Mouse (Mus musculus) heart, embryonic 11.5 days (tissue): ENCODE measurements around the gene Dlg2. TPM values are rescaled to one million over a fixed set of nuclear protein-coding genes. Genes with fewer than 3 reads are reported as not detected.
A peak's percentile ranks its signal among the peaks of the same experiment; 100 is the strongest.

Experiments
- ATAC-seq: fragments of 200-750 bp; cut with Nextera tagmentation; replicated peaks from 2 replicates; pipeline ENCODE4 v1.8.0; 2017; ENCODE audit warnings: moderate library complexity; ENCODE audit not compliant: insufficient number of reproducible peaks, low FRiP score, low TSS enrichment
- H3K27ac ChIP-seq: fragments of 300-500 bp; sonication (generic); 2 replicates; pipeline ENCODE4 v1.5.1; 2014; ENCODE audit warnings: mild to moderate bottlenecking, low read depth, low read length
- H3K27me3 ChIP-seq: fragments of 300-500 bp; sonication (generic); 2 replicates; pipeline ENCODE4 v1.6.1; 2014; ENCODE audit warnings: mild to moderate bottlenecking, low read length, mixed read lengths; ENCODE audit not compliant: control insufficient read depth, insufficient read depth
- H3K36me3 ChIP-seq: fragments of 300-500 bp; sonication (generic); 2 replicates; pipeline ENCODE4 v1.6.1; 2014; ENCODE audit warnings: mild to moderate bottlenecking, low read length, moderate library complexity, mixed read lengths; ENCODE audit not compliant: control insufficient read depth, insufficient read depth
- H3K4me1 ChIP-seq: fragments of 300-500 bp; sonication (generic); 2 replicates; pipeline ENCODE4 v1.6.1; 2014; ENCODE audit warnings: low read length; ENCODE audit not compliant: control insufficient read depth, insufficient read depth
- H3K4me2 ChIP-seq: fragments of 300-500 bp; sonication (generic); 2 replicates; pipeline ENCODE4 v1.6.1; 2014; ENCODE audit warnings: mild to moderate bottlenecking, moderate library complexity
- H3K4me3 ChIP-seq: fragments of 300-500 bp; sonication (generic); 2 replicates; pipeline ENCODE4 v1.5.1; 2014; ENCODE audit warnings: low read depth, low read length
- H3K9ac ChIP-seq: fragments of 300-500 bp; sonication (generic); 2 replicates; pipeline ENCODE4 v1.6.1; 2014; ENCODE audit warnings: mild to moderate bottlenecking, low read depth, low read length, moderate library complexity
- H3K9me3 ChIP-seq: fragments of 300-500 bp; sonication (generic); replicated peaks from 2 replicates; pipeline ENCODE4 v1.6.1; 2016; ENCODE audit warnings: low read length; ENCODE audit not compliant: control insufficient read depth
- WGBS: fragments of 180-500 bp; shearing (Covaris S2); extraction: QIAGEN DNeasy Blood & Tissue Kit; methylation state at CpG from one replicate; pipeline ENCODE4 v1.1.7; 2014; ENCODE audit not compliant: insufficient replicate concordance; 5-methylcytosine and 5-hydroxymethylcytosine counted together
- polyA plus RNA-seq: library from polyadenylated mRNA; unstranded; fragments of >200 nt; fragmentation: Nextera tagmentation; extraction: Ambion mirVana; gene quantifications from 2 replicates; pipeline ENCODE4 v1.2.1, GENCODE M21; 2014

The Dlg2 gene
- polyA plus RNA-seq, 1 experiment from 2014 or later = 8.5 TPM

DNA sequence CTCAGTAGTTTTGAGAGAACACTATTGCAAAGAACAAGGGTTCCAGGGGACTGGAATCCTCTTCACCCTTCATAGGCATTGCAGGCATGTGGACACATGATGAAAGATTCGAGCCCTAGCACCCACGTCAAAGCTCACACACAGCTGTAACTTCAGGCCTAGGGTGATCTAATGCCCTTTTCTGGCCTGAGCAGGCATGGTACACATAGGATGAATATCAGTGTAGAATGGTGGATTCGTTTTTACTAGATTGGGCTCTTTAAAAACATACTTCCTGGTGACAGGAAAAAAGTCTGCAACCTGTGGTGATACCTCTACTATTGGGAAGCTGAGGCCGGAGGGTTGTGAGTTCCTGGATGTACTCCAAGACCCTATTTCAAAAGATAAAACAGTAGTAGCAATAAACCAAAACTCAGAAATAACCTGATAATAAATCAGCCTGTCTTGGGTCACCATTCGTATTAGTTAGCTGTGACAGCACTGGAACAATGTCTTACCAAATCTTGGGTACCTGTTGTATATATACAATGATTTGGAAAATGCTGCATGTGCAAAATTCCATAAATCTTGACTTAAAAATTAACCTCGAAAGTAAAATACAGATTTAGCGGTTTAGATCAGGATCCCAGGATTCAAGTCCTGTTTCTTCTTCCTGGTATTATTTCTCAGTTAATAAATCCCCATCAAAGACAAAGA, 20.2 kb upstream of the Dlg2 start:
- 0 out of 2 replicates have a peak, but pooled peaks cover 6% of the 10 kb centered on the region for H3K4me1 ChIP-seq
- peak overlapping the region; percentile 86; the same call in 1 of the 2 replicates for H3K9ac ChIP-seq
- H3K36me3 ChIP-seq = peaks cover 6% of the 10 kb centered on the region
- WGBS = 32% methylated on average over 7 of the region's 7 CpGs
- 0 out of 2 replicates have a peak, but pooled peaks cover 3% of the 10 kb centered on the region for H3K27me3 ChIP-seq
- no peaks in the 10 kb centered on the region for H3K9me3 ChIP-seq
- ATAC-seq = no peak
- peak overlapping the region; percentile 87; the same call in 1 of the 2 replicates for H3K27ac ChIP-seq
- H3K4me3 ChIP-seq = peak overlapping the region; percentile 79
- H3K4me2 ChIP-seq = peak overlapping the region; percentile 68

DNA sequence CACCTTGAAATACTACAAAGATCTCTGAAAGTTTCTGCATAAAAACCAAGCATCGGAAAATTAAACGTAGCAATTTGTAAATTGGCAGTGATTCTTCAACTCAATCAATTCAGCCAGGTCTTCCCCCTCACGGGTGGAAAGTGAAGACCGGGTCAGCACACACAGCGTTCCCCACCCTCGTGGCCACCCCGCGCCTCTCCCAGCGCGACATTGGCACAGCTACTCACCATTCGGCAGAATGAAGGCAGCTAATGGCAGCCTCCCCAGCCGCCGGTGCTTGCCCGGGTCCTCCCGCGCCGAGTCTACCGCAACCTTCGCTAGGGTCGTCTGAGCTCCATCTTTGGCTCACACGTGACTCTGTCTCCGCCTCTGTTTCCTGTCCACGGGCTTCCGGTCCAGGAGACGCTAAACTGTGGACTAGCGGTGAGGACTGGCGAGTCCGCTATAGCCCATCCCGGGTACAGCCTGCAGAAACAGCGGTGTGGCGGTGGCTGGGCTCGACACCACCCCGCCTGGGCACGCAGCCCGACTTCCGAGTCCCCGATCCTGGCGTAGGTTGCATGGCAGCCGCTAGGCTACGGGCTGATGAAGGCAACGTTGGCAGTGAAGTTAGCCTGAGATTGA, 19.5 kb upstream of the Dlg2 start, which contains the start of gene Tmem126a:
TSS of gene Tmem126a (minus strand) at position 385 of the 624 bp plus-strand sequence.
- 0 out of 2 replicates have a peak, but pooled peaks cover 6% of the 10 kb centered on the region for H3K4me1 ChIP-seq
- peak within 1 kb of the TSS; percentile 87 for H3K27ac ChIP-seq
- H3K9me3 ChIP-seq = no peaks in the 10 kb centered on the region
- H3K4me3 ChIP-seq = peak within 1 kb of the TSS; percentile 79
- H3K9ac ChIP-seq = peak within 1 kb of the TSS; percentile 86
- WGBS = under 1% methylated on average over 41 of the region's 41 CpGs
- peaks cover 6% of the 10 kb centered on the region for H3K36me3 ChIP-seq
- H3K27me3 ChIP-seq = 0 out of 2 replicates have a peak, but pooled peaks cover 3% of the 10 kb centered on the region
- ATAC-seq = peak; percentile 96
- H3K4me2 ChIP-seq = peak within 1 kb of the TSS; percentile 68

DNA sequence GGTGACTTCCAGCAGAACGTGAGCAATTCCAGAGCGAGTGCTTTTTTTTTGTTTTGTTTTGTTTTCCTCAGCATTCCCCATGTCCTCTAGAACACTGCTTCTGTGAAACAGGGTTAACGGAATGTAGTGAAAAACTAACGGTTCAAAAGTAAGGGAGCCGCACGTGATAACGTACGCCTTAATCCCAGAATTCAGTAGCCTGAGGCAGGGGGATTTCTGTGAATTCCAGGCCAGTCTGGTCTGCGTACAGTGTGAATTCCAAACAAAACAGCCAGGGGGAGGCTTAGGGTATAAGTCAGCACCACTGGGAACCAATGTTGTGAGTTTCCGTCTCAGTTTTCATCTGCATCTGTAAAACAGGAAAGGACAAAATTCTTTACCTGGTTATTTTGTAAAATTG, 19.0 kb upstream of the Dlg2 start:
- Histone ChIP-seq H3K4me1 (0 out of 2 replicates have a peak, but pooled peaks cover 6% of the 10 kb centered on the region), H3K4me2 (peak overlapping the region; percentile 68), H3K27me3 (0 out of 2 replicates have a peak, but pooled peaks cover 3% of the 10 kb centered on the region), H3K9me3 (no peaks in the 10 kb centered on the region), H3K27ac (peak overlapping the region; percentile 87), H3K36me3 (peaks cover 6% of the 10 kb centered on the region), H3K9ac (peak overlapping the region; percentile 86), H3K4me3 (peak overlapping the region; percentile 79)
- WGBS = 10% methylated on average over 10 of the region's 10 CpGs
- ATAC-seq = 0 out of 2 replicates have a peak, but pooled peaks have one; percentile 42

DNA sequence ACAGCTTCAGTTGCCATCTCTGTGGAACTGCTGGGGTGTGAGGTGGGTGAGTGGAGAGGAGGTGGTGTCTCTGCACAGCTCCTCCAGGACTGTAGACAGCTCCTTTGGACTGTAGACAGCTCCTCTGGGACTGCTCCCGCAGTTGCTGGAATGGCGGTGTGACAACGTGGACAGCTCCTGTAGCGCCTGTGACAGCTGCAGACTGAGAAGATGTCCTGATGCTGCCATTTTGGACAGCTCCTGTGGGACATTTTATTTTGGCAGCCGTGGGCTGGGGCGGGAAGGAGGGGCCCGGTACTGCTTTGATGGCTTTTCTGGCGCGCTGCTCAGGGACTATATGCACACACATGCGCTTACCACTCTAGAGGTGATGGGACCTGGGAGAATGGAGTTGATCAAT, 16.1 kb upstream of the Dlg2 start:
- H3K36me3 ChIP-seq = no peaks in the 10 kb centered on the region
- WGBS = 37% methylated on average over 10 of the region's 10 CpGs
- H3K9me3 ChIP-seq = no peaks in the 10 kb centered on the region
- 0 out of 2 replicates have a peak, but pooled peaks cover 6% of the 10 kb centered on the region for H3K4me1 ChIP-seq
- no peak overlapping the region for H3K27ac ChIP-seq
- H3K4me2 ChIP-seq = no peak overlapping the region
- H3K4me3 ChIP-seq = no peak overlapping the region
- ATAC-seq = no peak
- H3K27me3 ChIP-seq = 0 out of 2 replicates have a peak, but pooled peaks cover 3% of the 10 kb centered on the region
- no peak overlapping the region for H3K9ac ChIP-seq

DNA sequence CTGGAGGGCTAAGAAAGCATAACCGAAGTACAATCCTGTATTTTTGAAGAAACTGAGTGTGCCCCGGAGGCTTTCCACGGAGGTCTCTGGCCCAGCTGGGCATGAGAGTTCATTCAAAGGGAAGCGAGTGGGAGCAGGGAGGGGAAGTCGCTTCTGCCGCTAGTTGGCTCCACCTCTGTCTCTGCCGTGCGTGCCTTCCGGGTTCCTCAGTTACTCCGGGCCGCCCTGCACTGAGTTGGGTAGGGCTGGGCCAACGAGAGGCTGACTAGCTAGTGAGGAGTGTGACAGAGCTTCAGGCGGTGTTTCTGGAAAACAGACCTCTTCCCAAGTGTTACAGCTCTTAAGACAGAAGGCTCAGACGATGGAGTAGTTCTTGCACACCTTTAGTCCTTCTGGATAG, 15.5 kb upstream of the Dlg2 start:
- no peak for ATAC-seq
- no peak overlapping the region for H3K9ac ChIP-seq
- 14% methylated on average over 14 of the region's 14 CpGs for WGBS
- H3K4me2 ChIP-seq = peak overlapping the region; percentile 29; the same call in 1 of the 2 replicates
- H3K36me3 ChIP-seq = no peaks in the 10 kb centered on the region
- H3K9me3 ChIP-seq = no peaks in the 10 kb centered on the region
- 0 out of 2 replicates have a peak, but pooled peaks cover 2% of the 10 kb centered on the region for H3K4me1 ChIP-seq
- 0 out of 2 replicates have a peak, but pooled peaks cover 3% of the 10 kb centered on the region for H3K27me3 ChIP-seq
- H3K4me3 ChIP-seq = no peak overlapping the region
- no peak overlapping the region for H3K27ac ChIP-seq

DNA sequence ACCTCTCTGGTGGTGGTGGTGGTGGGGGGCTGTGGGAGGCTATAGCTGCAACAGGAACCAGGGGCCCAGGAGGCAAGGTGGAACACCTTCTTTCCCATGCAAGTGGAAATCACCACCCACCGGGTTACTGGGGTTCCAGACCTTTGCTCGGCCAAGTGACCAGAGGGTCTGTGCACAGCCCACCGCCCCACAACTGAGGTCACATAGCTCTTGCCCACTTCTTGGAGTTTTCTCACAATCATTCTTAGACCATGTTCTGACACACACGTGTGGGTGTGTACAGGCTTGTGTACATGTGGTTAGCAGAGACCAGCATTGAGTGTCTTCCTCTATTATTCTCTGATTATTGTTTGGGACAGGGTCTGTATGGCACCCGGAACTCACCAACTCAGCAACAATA, 15.0 kb upstream of the Dlg2 start:
- no peaks in the 10 kb centered on the region for H3K9me3 ChIP-seq
- H3K4me2 ChIP-seq = no peak overlapping the region
- WGBS = 82% methylated on average over 5 of the region's 5 CpGs
- no peak for ATAC-seq
- H3K4me1 ChIP-seq = no peaks in the 10 kb centered on the region
- 0 out of 2 replicates have a peak, but pooled peaks cover 3% of the 10 kb centered on the region for H3K27me3 ChIP-seq
- no peak overlapping the region for H3K4me3 ChIP-seq
- no peak overlapping the region for H3K9ac ChIP-seq
- no peaks in the 10 kb centered on the region for H3K36me3 ChIP-seq
- no peak overlapping the region for H3K27ac ChIP-seq

DNA sequence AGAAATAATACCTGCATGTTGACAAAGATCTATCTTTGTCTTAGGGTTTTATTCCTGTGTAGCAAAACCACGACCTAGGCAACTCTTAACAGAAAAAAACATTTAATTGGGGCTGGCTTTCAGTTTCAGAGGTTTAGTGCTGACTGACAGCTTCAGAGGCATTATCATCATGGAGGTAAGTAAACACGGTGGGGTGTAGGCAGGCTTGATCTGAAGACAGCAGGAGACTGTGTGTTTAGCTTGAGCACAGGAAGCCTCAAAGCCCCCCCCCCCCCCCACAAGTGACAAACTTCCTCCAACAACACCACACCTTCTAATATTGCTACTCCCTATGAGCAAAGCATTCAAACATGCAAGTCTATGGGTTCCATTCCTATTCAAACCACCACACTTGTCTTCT, 3.0 kb upstream of the Dlg2 start:
- WGBS = 35% methylated on average over 2 of the region's 2 CpGs
- Histone ChIP-seq H3K9ac (no peak overlapping the region), H3K4me1 (no peaks in the 10 kb centered on the region), H3K4me3 (no peak overlapping the region), H3K9me3 (no peaks in the 10 kb centered on the region), H3K27me3 (no peaks in the 10 kb centered on the region; the same call in 1 of the 2 replicates), H3K4me2 (no peak overlapping the region), H3K27ac (no peak overlapping the region), H3K36me3 (no peaks in the 10 kb centered on the region)
- no peak for ATAC-seq

DNA sequence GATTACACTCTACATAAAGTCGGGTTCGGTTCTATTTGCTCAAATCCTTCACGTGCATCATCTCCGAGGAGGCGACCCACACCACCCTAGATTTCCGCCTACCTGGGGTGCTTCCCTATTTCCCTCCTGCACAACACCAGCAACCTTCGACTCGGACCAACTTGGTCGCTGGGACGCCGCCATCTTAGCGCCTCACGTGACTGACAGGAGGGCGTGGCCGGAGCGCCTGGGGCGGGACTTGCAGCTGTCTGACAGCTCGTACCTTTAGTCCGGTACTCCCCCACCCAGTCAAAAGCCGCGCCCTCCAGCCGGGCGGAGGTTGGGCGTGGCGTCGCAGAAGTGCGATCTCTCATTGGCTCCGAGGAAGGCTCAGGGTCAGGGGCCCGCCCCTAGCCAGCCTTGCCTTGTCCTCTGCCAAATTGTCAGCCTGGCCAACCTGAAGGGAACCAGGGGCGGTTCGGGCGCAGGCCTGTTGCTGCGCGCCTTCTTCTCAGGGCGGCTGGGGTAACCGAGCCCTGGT, 619 bp upstream of the Dlg2 start, which contains the start of gene Tmem126b:
TSS of gene Tmem126b (minus strand) at position 209 of the 520 bp plus-strand sequence.
- Histone ChIP-seq H3K4me3 (peak within 1 kb of the TSS; percentile 74), H3K4me2 (peak within 1 kb of the TSS; percentile 71), H3K9ac (peak within 1 kb of the TSS; percentile 79), H3K27ac (peak within 1 kb of the TSS; percentile 42), H3K27me3 (no peaks in the 10 kb centered on the region; the same call in 1 of the 2 replicates), H3K9me3 (no peaks in the 10 kb centered on the region), H3K36me3 (no peaks in the 10 kb centered on the region), H3K4me1 (no peaks in the 10 kb centered on the region)
- under 1% methylated on average over 36 of the region's 36 CpGs for WGBS
- peak; percentile 100 for ATAC-seq
